Mouse (Mus musculus): ENCODE results near the gene Vangl2. TPM values are rescaled to one million over a fixed set of nuclear protein-coding genes. Genes with fewer than 3 reads are reported as not detected.

Gene Vangl2
- polyA plus RNA-seq, 1 experiment = 6.9 TPM

DNA sequence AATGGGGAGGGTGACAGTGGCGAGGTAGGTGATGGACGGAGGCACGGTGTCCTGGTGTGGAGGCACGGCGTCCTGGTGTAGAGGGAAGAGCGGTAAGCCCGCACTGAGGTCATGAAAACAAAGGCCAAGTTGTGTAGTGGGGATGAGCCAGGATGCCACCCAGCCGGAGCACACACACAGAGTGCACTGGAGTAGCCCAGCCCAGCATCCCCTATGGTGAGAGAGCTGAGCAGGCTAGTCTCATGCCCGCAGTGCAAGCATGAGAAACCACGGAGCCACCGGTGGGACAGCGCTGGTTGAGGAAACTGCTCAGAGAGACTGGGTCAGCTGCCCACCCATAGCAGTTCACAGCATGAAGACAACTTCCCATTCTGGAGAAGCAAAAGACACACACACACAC, 26.6 kb downstream of the Vangl2 start:
- no peak overlapping the region for H3ac ChIP-seq (ENCODE audit: control insufficient read depth, insufficient read length)
- H3K4me2 ChIP-seq (ENCODE audit: low read depth) = no peak overlapping the region
- no peaks in the 10 kb centered on the region for H3K79me2 ChIP-seq (ENCODE audit: control insufficient read depth, insufficient read depth)
- no peaks in the 10 kb centered on the region for H3K27me3 ChIP-seq (ENCODE audit: control insufficient read depth, insufficient read depth, insufficient read length)
- TF ChIP-seq MYOD1 (IDR thresholded peaks at IDR 0.05; ENCODE audit: control insufficient read depth in 1 of 3, insufficient read length in 2 of 3, low read depth in 2 of 3) (no peak), USF1 (IDR thresholded peaks at IDR 0.05; ENCODE audit: low read depth) (no peak), SRF (IDR thresholded peaks at IDR 0.05; ENCODE audit: control insufficient read depth, insufficient read length, low read depth) (no peak), REST (IDR thresholded peaks at IDR 0.05; ENCODE audit: insufficient read depth, insufficient read length) (no peak), MAX (IDR thresholded peaks at IDR 0.05; ENCODE audit: low read depth) (no peak), E2F4 (IDR thresholded peaks at IDR 0.05; ENCODE audit: insufficient read depth) (no peak), TCF3 (IDR thresholded peaks at IDR 0.05; ENCODE audit: insufficient read length, low read depth) (no peak)
- no peak overlapping the region for H3K4me3 ChIP-seq
- no peaks in the 10 kb centered on the region for H3K36me3 ChIP-seq (ENCODE audit: control insufficient read depth, insufficient read depth)

DNA sequence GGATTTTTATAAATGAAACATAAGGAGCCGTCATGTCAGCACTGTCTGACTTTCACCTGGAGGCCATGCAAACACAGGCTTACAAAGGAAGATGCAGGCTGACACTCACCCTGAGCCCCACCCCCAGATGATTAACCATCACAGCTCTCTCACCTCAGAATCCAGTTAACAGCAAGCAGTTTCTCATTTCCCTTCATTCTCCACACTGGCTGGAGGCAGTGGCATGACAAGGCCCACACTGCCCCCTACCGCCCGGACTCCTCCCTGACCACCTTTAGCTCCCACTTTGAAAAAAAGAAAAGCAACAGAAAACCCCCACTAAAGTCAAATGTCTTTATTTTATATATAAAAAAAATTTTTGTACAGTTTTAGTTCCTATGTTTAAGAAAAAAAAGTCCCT, 27.6 kb downstream of the Vangl2 start:
- Histone ChIP-seq H3K4me2 (ENCODE audit: low read depth) (no peak overlapping the region), H3ac (ENCODE audit: control insufficient read depth, insufficient read length) (no peak overlapping the region), H3K36me3 (ENCODE audit: control insufficient read depth, insufficient read depth) (no peaks in the 10 kb centered on the region), H3K4me3 (no peak overlapping the region), H3K79me2 (ENCODE audit: control insufficient read depth, insufficient read depth) (no peaks in the 10 kb centered on the region), H3K27me3 (ENCODE audit: control insufficient read depth, insufficient read depth, insufficient read length) (no peaks in the 10 kb centered on the region)
- TF ChIP-seq MAX (IDR thresholded peaks at IDR 0.05; ENCODE audit: low read depth) (no peak), TCF12 (IDR thresholded peaks at IDR 0.05; ENCODE audit: insufficient read depth, poor library complexity, severe bottlenecking) (no peak), USF1 (IDR thresholded peaks at IDR 0.05; ENCODE audit: low read depth) (no peak), E2F4 (IDR thresholded peaks at IDR 0.05; ENCODE audit: insufficient read depth) (no peak), MYOD1 (IDR thresholded peaks at IDR 0.05; ENCODE audit: control insufficient read depth in 1 of 3, insufficient read length in 2 of 3, low read depth in 2 of 3) (no peak), CEBPB (IDR thresholded peaks at IDR 0.05; ENCODE audit: insufficient read depth, poor library complexity, severe bottlenecking) (no peak), SRF (IDR thresholded peaks at IDR 0.05; ENCODE audit: control insufficient read depth, insufficient read length, low read depth) (no peak), TCF3 (IDR thresholded peaks at IDR 0.05; ENCODE audit: insufficient read length, low read depth) (no peak)

DNA sequence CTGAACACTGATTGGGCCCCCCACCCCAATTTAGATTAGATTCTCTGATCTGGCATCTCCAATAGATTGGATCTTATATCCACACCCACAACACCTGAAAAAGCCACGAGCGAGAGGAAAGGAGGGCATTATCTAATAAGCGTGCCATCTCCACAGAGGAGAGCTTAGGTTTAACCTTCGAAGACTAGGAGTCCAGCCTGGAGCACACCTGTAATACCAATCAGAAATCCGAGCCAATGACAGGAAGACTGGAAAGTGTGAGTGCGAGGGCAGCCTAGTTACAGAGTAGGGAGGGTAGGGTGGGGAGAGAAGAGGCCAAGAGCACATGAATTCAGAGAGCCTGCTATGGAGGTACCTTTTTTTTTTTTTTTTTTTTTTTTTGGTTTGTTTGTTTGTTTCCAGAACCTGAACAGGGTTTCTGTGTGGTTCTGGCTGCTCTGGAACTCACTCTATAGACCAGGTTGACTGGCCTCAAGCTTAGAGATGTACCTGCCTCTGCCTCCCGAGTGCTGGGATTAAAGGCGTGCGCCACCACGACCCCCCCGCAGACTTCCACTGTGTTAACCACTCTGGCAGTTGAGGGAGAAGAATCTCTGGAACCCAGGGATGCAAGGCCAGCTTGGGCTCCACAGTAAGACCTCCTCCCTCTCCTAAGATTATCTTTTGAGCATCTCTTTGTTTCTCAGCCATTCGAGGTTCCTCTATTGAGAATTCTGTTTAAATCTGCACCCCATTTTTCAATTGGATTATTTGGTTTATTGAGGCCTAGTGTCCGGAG, 29.2 kb downstream of the Vangl2 start:
- no peaks in the 10 kb centered on the region for H3K79me2 ChIP-seq (ENCODE audit: control insufficient read depth, insufficient read depth)
- no peaks in the 10 kb centered on the region for H3K27me3 ChIP-seq (ENCODE audit: control insufficient read depth, insufficient read depth, insufficient read length)
- no peak overlapping the region for H3ac ChIP-seq (ENCODE audit: control insufficient read depth, insufficient read length)
- no peaks in the 10 kb centered on the region for H3K36me3 ChIP-seq (ENCODE audit: control insufficient read depth, insufficient read depth)
- no peak overlapping the region for H3K4me3 ChIP-seq
- TF ChIP-seq REST (IDR thresholded peaks at IDR 0.05; ENCODE audit: insufficient read depth, insufficient read length) (no peak), CEBPB (IDR thresholded peaks at IDR 0.05; ENCODE audit: insufficient read depth, poor library complexity, severe bottlenecking) (no peak), POLR2A (IDR thresholded peaks at IDR 0.05; ENCODE audit: insufficient read length, low read depth) (no peak), USF1 (IDR thresholded peaks at IDR 0.05; ENCODE audit: low read depth) (no peak), POLR2AphosphoS2 (IDR thresholded peaks at IDR 0.05; ENCODE audit: insufficient read length, low read depth) (no peak), TCF3 (IDR thresholded peaks at IDR 0.05; ENCODE audit: insufficient read length, low read depth) (no peak), MYOG (IDR thresholded peaks at IDR 0.05; ENCODE audit: control insufficient read depth in 1 of 3, insufficient read depth in 1 of 3, insufficient read length in 2 of 3, low read depth in 2 of 3) (no peak), TCF12 (IDR thresholded peaks at IDR 0.05; ENCODE audit: insufficient read depth, poor library complexity, severe bottlenecking) (no peak)
- H3K4me2 ChIP-seq (ENCODE audit: low read depth) = no peak overlapping the region

DNA sequence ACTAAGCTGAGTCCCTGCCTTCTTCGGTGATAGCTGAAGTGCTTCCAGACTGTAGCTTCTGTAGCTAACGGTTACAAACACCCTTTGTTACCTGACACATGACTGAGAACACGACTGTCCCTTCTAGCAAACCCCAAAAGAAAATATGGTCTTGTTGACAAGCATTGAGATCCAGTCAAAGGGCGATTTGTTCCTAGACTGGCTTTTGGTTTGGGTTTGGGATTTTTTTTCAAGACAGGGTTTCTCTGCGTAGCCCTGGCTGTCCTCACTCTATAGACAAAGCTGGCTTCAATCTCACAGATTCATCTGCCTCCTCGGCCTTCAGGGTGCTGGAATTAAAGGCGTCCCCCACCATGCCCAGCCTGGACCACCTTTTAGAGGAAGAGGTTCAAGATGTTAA, 31.5 kb downstream of the Vangl2 start:
- Histone ChIP-seq H3K36me3 (ENCODE audit: control insufficient read depth, insufficient read depth) (no peaks in the 10 kb centered on the region), H3K4me2 (ENCODE audit: low read depth) (peak overlapping the region; percentile 12), H3K79me2 (ENCODE audit: control insufficient read depth, insufficient read depth) (no peaks in the 10 kb centered on the region), H3K4me3 (no peak overlapping the region), H3ac (ENCODE audit: control insufficient read depth, insufficient read length) (no peak overlapping the region), H3K27me3 (ENCODE audit: control insufficient read depth, insufficient read depth, insufficient read length) (no peaks in the 10 kb centered on the region)
- no peak for TF ChIP-seq CEBPB (IDR thresholded peaks at IDR 0.05; ENCODE audit: insufficient read depth, poor library complexity, severe bottlenecking)
- no peak for TF ChIP-seq MYOD1 (IDR thresholded peaks at IDR 0.05; ENCODE audit: control insufficient read depth in 1 of 3, insufficient read length in 2 of 3, low read depth in 2 of 3)
- TF ChIP-seq MYOG (IDR thresholded peaks at IDR 0.05; ENCODE audit: control insufficient read depth in 1 of 3, insufficient read depth in 1 of 3, insufficient read length in 2 of 3, low read depth in 2 of 3) = no peak
- no peak for TF ChIP-seq E2F4 (IDR thresholded peaks at IDR 0.05; ENCODE audit: insufficient read depth)
- no peak for TF ChIP-seq POLR2AphosphoS2 (IDR thresholded peaks at IDR 0.05; ENCODE audit: insufficient read length, low read depth)
- no peak for TF ChIP-seq TCF3 (IDR thresholded peaks at IDR 0.05; ENCODE audit: insufficient read length, low read depth)
- no peak for TF ChIP-seq SRF (IDR thresholded peaks at IDR 0.05; ENCODE audit: control insufficient read depth, insufficient read length, low read depth)
- TF ChIP-seq POLR2A (IDR thresholded peaks at IDR 0.05; ENCODE audit: insufficient read length, low read depth) = no peak
- TF ChIP-seq MAX (IDR thresholded peaks at IDR 0.05; ENCODE audit: low read depth) = no peak
- no peak for TF ChIP-seq TCF12 (IDR thresholded peaks at IDR 0.05; ENCODE audit: insufficient read depth, poor library complexity, severe bottlenecking)

All from myocyte (in vitro differentiated cells).